Comparison of ENCODE assay signal across 14 mouse cellular contexts in the genomic region with DNA sequence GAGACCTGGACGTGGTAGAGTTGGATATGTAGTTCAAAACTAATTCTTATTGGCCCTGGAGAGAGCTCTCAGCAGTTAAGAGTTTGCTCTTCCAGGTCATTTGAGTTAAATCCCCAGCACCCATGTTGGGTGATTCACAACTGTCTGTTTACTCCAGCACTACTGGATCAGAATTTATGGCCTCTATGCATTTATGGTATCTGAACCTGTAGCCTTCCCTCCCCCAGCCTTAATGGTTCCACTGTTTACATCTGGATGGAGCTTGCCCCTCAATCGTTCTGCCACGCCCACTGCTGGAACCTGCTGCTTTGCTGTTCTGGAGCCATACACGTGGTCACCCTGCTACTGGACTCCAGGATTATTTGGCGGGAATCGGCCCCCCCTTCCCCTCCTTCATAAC.
"Had no signal": no experiment of that assay in that cellular context is flagged by ENCODE, and none has a peak within 500 bp of the region (broad histone marks: within the 10 kb centered on the region; RNA-seq: fewer than 3 reads in every experiment).

No protein-coding gene starts in this region.

- DNase-seq: kidney, postnatal 25 days; left cerebral cortex, postnatal 4 days; lung, adult 18-20 months; right cerebral cortex, adult 18-20 months; right cerebral cortex, postnatal 25 days; thymus, adult 18-20 months; thymus, postnatal 25 days had no signal

- H3K36me3 ChIP-seq: limb, embryonic 13.5 days; midbrain, embryonic 13.5 days; neural tube, embryonic 15.5 days had no signal

- H3K4me2 ChIP-seq: limb, embryonic 13.5 days; midbrain, embryonic 13.5 days; neural tube, embryonic 15.5 days had no signal

- H3K27me3 ChIP-seq: limb, embryonic 13.5 days; midbrain, embryonic 13.5 days; neural tube, embryonic 15.5 days had no signal

- H3K9me3 ChIP-seq: limb, embryonic 13.5 days; midbrain, embryonic 13.5 days; neural tube, embryonic 15.5 days had no signal

- H3K4me3 ChIP-seq: layer of hippocampus, adult 2 months; limb, embryonic 13.5 days; midbrain, embryonic 13.5 days; myocyte; neural tube, embryonic 15.5 days had no signal

- H3K9ac ChIP-seq: limb, embryonic 13.5 days; liver, embryonic 14.5 days; midbrain, embryonic 13.5 days; neural tube, embryonic 15.5 days had no signal

- ATAC-seq: midbrain, embryonic 13.5 days had no signal

- H3K4me1 ChIP-seq: limb, embryonic 13.5 days; midbrain, embryonic 13.5 days; neural tube, embryonic 15.5 days had no signal

- H3K27ac ChIP-seq: layer of hippocampus, adult 2 months; limb, embryonic 13.5 days; liver, embryonic 14.5 days; midbrain, embryonic 13.5 days; neural tube, embryonic 15.5 days; stomach, postnatal 0 days had no signal
